Mouse (Mus musculus): ENCODE data around the gene Ydjc. TPM values are rescaled to one million over a fixed set of nuclear protein-coding genes. Genes with fewer than 3 reads are reported as not detected.

Ydjc gene
- polyA plus RNA-seq, 1 experiment from 2014 or later, result 18.5 TPM

DNA sequence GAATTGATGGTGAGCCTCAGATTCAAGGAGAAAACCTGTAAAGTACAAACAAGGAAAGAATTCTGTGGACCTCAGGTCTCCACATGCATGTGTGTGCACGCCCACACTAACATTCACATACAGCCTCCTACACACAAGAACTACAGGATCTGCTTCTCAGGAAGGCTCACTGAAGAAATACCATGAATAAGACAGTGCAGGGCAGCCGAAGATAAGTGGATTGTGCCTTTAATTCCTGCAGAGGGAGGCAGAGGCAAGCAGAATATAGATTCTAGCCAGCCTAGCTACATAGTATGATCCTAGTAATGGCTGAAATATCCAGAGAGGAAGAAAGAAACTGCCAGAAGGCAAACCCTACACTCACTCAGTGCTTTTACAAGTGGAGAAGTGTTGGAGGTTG is 57.6 kb downstream of the Ydjc start:
- 58% methylated on average over 2 of the region's 2 CpGs for WGBS (ENCODE audit: insufficient replicate concordance)
- peak; percentile 13; the same call in 1 of the 2 replicates for ATAC-seq
- Histone ChIP-seq H3K27me3 (replicated peaks) (peaks cover 13% of the 10 kb centered on the region), H3K9ac (no peak overlapping the region), H3K9me3 (replicated peaks) (no peaks in the 10 kb centered on the region), H3K4me3 (no peak overlapping the region), H3K4me1 (peaks cover 29% of the 10 kb centered on the region), H3K36me3 (peaks cover 12% of the 10 kb centered on the region), H3K4me2 (peak overlapping the region; percentile 87), H3K27ac (no peak overlapping the region)

DNA sequence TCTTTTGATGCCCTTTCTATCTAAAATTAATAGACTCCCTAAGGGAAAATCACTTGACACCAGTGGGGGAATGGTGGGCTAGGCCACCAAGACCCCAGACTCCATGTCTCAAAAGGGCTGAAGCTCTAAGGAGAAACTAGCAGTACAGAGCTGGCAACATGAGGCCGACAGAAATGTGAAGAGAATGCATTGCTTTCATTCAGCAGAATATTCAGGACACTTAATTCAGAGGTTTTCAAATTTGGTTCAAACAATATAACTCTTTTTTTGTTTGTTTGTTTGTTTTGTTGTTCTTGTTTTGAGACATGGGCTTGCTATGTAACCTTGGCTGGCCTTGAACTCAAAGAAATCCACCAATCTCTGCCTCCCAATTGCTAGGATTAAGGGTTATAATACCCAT is 58.1 kb downstream of the Ydjc start, which contains the start of gene Ube2l3:
TSS of gene Ube2l3 (minus strand) at position 101 of the 400 bp plus-strand sequence.
- WGBS (ENCODE audit: insufficient replicate concordance), result 76% methylated on average over 1 of the region's 1 CpGs
- no peaks in the 10 kb centered on the region for H3K9me3 ChIP-seq (replicated peaks)
- peaks cover 29% of the 10 kb centered on the region for H3K4me1 ChIP-seq
- ATAC-seq, result no peak
- H3K36me3 ChIP-seq, result peaks cover 10% of the 10 kb centered on the region; the same call in 1 of the 2 replicates
- peak within 1 kb of the TSS; percentile 89; the same call in 1 of the 2 replicates for H3K27ac ChIP-seq
- peak within 1 kb of the TSS; percentile 95 for H3K4me3 ChIP-seq
- H3K4me2 ChIP-seq, result peak within 1 kb of the TSS; percentile 87
- H3K27me3 ChIP-seq (replicated peaks), result peaks cover 17% of the 10 kb centered on the region
- peak within 1 kb of the TSS; percentile 99 for H3K9ac ChIP-seq

DNA sequence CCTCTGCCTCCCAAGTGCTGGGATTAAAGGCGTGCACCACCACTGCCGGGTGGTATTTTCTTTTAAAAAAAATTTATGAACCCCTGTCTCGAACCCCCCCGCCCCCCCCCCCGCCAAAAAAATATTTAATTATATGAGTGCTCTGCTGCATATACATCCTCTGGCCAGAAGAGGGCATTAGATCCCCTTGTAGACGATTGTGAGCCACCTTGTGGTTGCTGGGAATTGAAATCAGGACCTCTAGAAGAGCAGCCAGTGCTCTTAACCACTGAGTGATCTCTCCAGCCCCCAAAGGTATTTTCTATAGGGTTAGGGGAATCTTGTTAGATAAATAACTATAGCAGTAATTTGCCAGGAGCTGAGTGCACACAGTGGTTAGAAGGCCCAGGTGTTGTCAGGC is 60.6 kb downstream of the Ydjc start:
- no peak for ATAC-seq
- WGBS (ENCODE audit: insufficient replicate concordance), result under 1% methylated on average over 6 of the region's 6 CpGs
- H3K4me1 ChIP-seq, result peaks cover 33% of the 10 kb centered on the region

GRCm38 (mm10) chr16:17208389-17209361 is 64.3 kb downstream of the Ydjc start, which contains the start of gene Rimbp3:
Gene Rimbp3, plus strand, starts transcription at chr16:17208603.
- 1% methylated on average over 85 of the region's 85 CpGs for WGBS (ENCODE audit: insufficient replicate concordance)

More for the DNA sequence above, 60.6 kb downstream of the Ydjc start:
- Histone ChIP-seq H3K4me2 (no peak overlapping the region), H3K27ac (no peak overlapping the region), H3K36me3 (no peaks in the 10 kb centered on the region), H3K27me3 (replicated peaks) (peaks cover 33% of the 10 kb centered on the region), H3K9me3 (replicated peaks) (no peaks in the 10 kb centered on the region), H3K4me3 (no peak overlapping the region), H3K9ac (no peak overlapping the region)

DNA sequence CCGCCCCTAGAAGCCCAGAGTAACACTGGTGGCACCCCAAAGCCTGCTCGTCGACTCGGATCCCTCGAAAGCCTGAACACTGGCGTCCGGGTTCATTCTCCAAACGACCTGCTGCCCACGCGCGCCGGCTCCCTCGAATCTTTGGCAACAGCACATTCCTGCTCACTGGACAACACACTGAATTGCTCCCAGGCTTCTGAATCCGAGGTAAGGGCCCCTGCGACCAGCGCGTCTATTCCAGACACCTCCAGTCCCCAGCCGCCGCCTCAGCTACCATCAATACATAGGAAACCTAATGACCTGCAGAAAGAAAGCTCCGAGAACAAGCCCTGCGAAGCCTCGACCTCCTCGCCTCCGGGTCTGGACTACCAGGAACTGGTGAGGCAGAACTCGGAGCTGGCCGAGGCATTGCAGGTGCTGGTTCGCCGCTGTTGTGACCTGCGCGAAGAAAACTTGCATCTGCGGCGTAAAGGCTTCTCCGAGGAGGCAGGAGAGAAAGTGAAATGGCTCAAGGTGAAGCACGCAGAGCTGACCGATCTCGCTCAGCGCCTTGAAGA is 65.1 kb downstream of the Ydjc start:
- H3K9me3 ChIP-seq (replicated peaks), result no peaks in the 10 kb centered on the region
- no peak overlapping the region for H3K27ac ChIP-seq
- peaks cover 27% of the 10 kb centered on the region for H3K4me1 ChIP-seq
- 3% methylated on average over 37 of the region's 37 CpGs for WGBS (ENCODE audit: insufficient replicate concordance)
- H3K4me3 ChIP-seq, result peak overlapping the region; percentile 69
- peaks cover 61% of the 10 kb centered on the region for H3K27me3 ChIP-seq (replicated peaks)
- peak overlapping the region; percentile 99 for H3K4me2 ChIP-seq
- H3K9ac ChIP-seq, result peak overlapping the region; percentile 64
- peak; percentile 53 for ATAC-seq
- no peaks in the 10 kb centered on the region for H3K36me3 ChIP-seq

More at GRCm38 (mm10) chr16:17208389-17209361, 64.3 kb downstream of the Ydjc start, which contains the start of gene Rimbp3:
- Histone ChIP-seq H3K36me3 (no peaks in the 10 kb centered on the region), H3K4me2 (peak within 1 kb of the TSS; percentile 99), H3K4me1 (peaks cover 27% of the 10 kb centered on the region), H3K4me3 (peak within 1 kb of the TSS; percentile 69), H3K9ac (peak within 1 kb of the TSS; percentile 64), H3K27me3 (replicated peaks) (peaks cover 61% of the 10 kb centered on the region), H3K27ac (no peak within 1 kb of the TSS), H3K9me3 (replicated peaks) (no peaks in the 10 kb centered on the region)
- peak; percentile 68 for ATAC-seq

MicroRNA genes within 50 kb of the gene (microRNA counts, 519-probe panel; counts per million panel counts)
- microRNA mmu-miR-130b (5,627 counts per million, percentile 89 among the panel's probes with 10 or more counts), microRNA mmu-miR-301b (1,540 counts per million, percentile 71 among the panel's probes with 10 or more counts)

Small RNA genes within 50 kb of the gene (microRNA-seq; reads per million reads assigned to microRNA genes)
- gene Mir130b (9,085 reads per million, percentile 92 among the genes with 10 or more reads in this experiment), gene Mir301b (114 reads per million, percentile 48 among the genes with 10 or more reads in this experiment)

Other genes with a start within 250 kb of the Ydjc start
- 13.8 and 14.4 TPM in 2 replicates for gene Ppm1f, start 248.2 kb upstream of the Ydjc start, polyA plus RNA-seq (2016; fragmentation: Nextera tagmentation; extraction: Ambion mirVana)
- gene Mapk1, start 161.2 kb upstream of the Ydjc start, polyA plus RNA-seq (2016; fragmentation: Nextera tagmentation; extraction: Ambion mirVana), result 117 and 123 TPM in 2 replicates
- gene Ypel1, start 74.9 kb upstream of the Ydjc start, polyA plus RNA-seq (2016; fragmentation: Nextera tagmentation; extraction: Ambion mirVana), result 2.6 and 3.3 TPM in 2 replicates
- 72.7 and 77.5 TPM in 2 replicates for gene Ppil2, start 33.4 kb upstream of the Ydjc start, polyA plus RNA-seq (2016; fragmentation: Nextera tagmentation; extraction: Ambion mirVana)
- gene 2610318N02Rik, start 19.5 kb upstream of the Ydjc start, polyA plus RNA-seq (2016; fragmentation: Nextera tagmentation; extraction: Ambion mirVana), result 31.9 and 33.4 TPM in 2 replicates
- 82.4 and 91.1 TPM in 2 replicates for gene Sdf2l1, start 12.2 kb upstream of the Ydjc start, polyA plus RNA-seq (2016; fragmentation: Nextera tagmentation; extraction: Ambion mirVana)
- gene Ccdc116, start 2.6 kb downstream of the Ydjc start, polyA plus RNA-seq (2016; fragmentation: Nextera tagmentation; extraction: Ambion mirVana), result 0.80 and 1.3 TPM in 2 replicates
- 275 and 283 TPM in 2 replicates for gene Ube2l3, start 58.0 kb downstream of the Ydjc start, polyA plus RNA-seq (2016; fragmentation: Nextera tagmentation; extraction: Ambion mirVana)
- gene Rimbp3, start 64.0 kb downstream of the Ydjc start, polyA plus RNA-seq (2016; fragmentation: Nextera tagmentation; extraction: Ambion mirVana), result 0.12 and 0.17 TPM in 2 replicates
- 4.8 and 5.3 TPM in 2 replicates for gene Hic2, start 89.0 kb downstream of the Ydjc start, polyA plus RNA-seq (2016; fragmentation: Nextera tagmentation; extraction: Ambion mirVana)
- gene Tmem191c, start 131.5 kb downstream of the Ydjc start, polyA plus RNA-seq (2016; fragmentation: Nextera tagmentation; extraction: Ambion mirVana), result 4.7 and 5.3 TPM in 2 replicates
- gene Serpind1, start 186.8 kb downstream of the Ydjc start, polyA plus RNA-seq (2016; fragmentation: Nextera tagmentation; extraction: Ambion mirVana), result 107 and 111 TPM in 2 replicates

Measured in liver, embryonic 12.5 days (tissue).